Mouse (Mus musculus) regulatory T cell (primary cell): Measurements from ENCODE around the gene Qtrt2.

Experiments used
- in situ Hi-C: fragments of 300-600 bp; cut with MboI, MseI; formaldehyde crosslinking; loops from one replicate; pipeline ENCODE4 v1.15.1; 2025; ENCODE audit warnings: high pct_unique_total_duplicates

Qtrt2 gene

GRCm38 (mm10) chr16:43827492-43827891 lies 99.1 kb downstream of the Qtrt2 start:
- in situ Hi-C loops = no loop called here

- in situ Hi-C loops = no loop called here
These were observed 108.2 kb downstream of the Qtrt2 start for GRCm38 (mm10) chr16:43818404-43818803.

- in situ Hi-C loops = no loop called here
These were observed 110.3 kb downstream of the Qtrt2 start for GRCm38 (mm10) chr16:43816321-43816720.

GRCm38 (mm10) chr16:43814644-43815043 lies 112.0 kb downstream of the Qtrt2 start:
- in situ Hi-C loops = no loop called here
